Comparison of ENCODE assay signal across 21 mouse cellular contexts in the genomic region with DNA sequence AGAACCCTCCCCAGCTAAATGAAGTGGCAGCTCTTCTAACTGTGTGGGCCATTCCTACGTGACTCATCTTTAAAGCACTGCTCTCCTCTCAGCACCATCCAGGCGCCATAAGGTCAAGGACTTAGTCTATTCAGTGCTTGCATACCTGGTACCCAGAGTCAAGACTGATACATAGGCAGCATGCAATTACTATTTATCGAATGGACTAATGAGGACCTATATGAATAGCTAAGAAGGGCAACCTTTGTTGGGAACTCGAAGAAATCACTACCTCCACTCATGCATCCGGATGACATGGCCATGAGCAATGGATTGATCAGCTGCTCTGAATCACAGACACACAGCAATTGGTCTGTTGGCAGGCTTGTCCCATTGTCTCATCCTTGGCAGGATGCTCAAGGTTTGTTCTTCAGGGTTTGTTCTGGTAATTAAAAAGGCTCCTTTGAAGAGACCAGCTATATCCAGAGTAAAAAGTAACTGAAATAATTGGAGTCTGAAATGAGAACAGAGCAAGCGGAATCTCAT. TPM values are rescaled to one million over a fixed set of nuclear protein-coding genes. Genes with fewer than 3 reads are reported as not detected.
"Had no signal": no experiment of that assay in that cellular context is flagged by ENCODE, and none has a peak within 500 bp of the region (broad histone marks: within the 10 kb centered on the region; RNA-seq: fewer than 3 reads in every experiment).

No protein-coding gene starts in this region.

- H3K36me3 ChIP-seq: limb, embryonic 13.5 days; midbrain, embryonic 10.5 days; midbrain, embryonic 15.5 days; neural tube, embryonic 12.5 days had no signal

- DNase-seq: kidney, postnatal 36 days; left cerebral cortex, postnatal 4 days; lung, adult 18-20 months; lung, postnatal 36 days; thymus, adult 2 months; thymus, postnatal 25 days had no signal

- H3K27ac ChIP-seq: kidney, postnatal 0 days; limb, embryonic 13.5 days; liver, embryonic 14.5 days; midbrain, embryonic 10.5 days; midbrain, embryonic 15.5 days; neural tube, embryonic 12.5 days; stomach, postnatal 0 days had no signal

- H3K27me3 ChIP-seq: midbrain, embryonic 15.5 days had no signal

- H3K4me2 ChIP-seq: limb, embryonic 13.5 days; midbrain, embryonic 15.5 days; neural tube, embryonic 12.5 days had no signal

- H3K4me1 ChIP-seq: midbrain, embryonic 15.5 days had no signal

- H3K9ac ChIP-seq: limb, embryonic 13.5 days; liver, embryonic 14.5 days; midbrain, embryonic 15.5 days; neural tube, embryonic 12.5 days had no signal

- ATAC-seq: midbrain, embryonic 15.5 days had no signal

- H3K9me3 ChIP-seq: limb, embryonic 13.5 days; midbrain, embryonic 10.5 days; midbrain, embryonic 15.5 days; neural tube, embryonic 12.5 days had no signal

- H3K4me3 ChIP-seq: limb, embryonic 13.5 days; midbrain, embryonic 10.5 days; midbrain, embryonic 15.5 days; neural tube, embryonic 12.5 days had no signal

RNA-seq across cellular contexts. Expression of a gene that starts 3.5 kb away (rescaled TPM):
- total RNA-seq: layer of hippocampus, adult 18-20 months; layer of hippocampus, postnatal 10 days; left cerebral cortex, postnatal 4 days; liver, adult 2 months; megakaryocyte, adult 5-6 weeks; monocyte, adult 5-6 weeks; neutrophil, adult 5-6 weeks had no signal
- polyA plus RNA-seq: kidney, postnatal 0 days; limb, embryonic 13.5 days; liver, adult 2 months; liver, embryonic 14.5 days; lung, embryonic 16.5 days; midbrain, embryonic 10.5 days; midbrain, embryonic 15.5 days; neural tube, embryonic 12.5 days; thymus, adult 2 months; urinary bladder, adult 2 months had no signal

RNA-seq across cellular contexts. Expression of a gene that starts 3.9 kb away (rescaled TPM):
- total RNA-seq: layer of hippocampus, adult 18-20 months; layer of hippocampus, postnatal 10 days; left cerebral cortex, postnatal 4 days; liver, adult 2 months; megakaryocyte, adult 5-6 weeks; monocyte, adult 5-6 weeks; neutrophil, adult 5-6 weeks had no signal
- polyA plus RNA-seq: kidney, postnatal 0 days; liver, adult 2 months; liver, embryonic 14.5 days; midbrain, embryonic 10.5 days; neural tube, embryonic 12.5 days; urinary bladder, adult 2 months had no signal

RNA-seq across cellular contexts. Expression of a gene that starts 11.1 kb away (rescaled TPM):
- total RNA-seq: layer of hippocampus, adult 18-20 months; layer of hippocampus, postnatal 10 days; left cerebral cortex, postnatal 4 days; liver, adult 2 months; megakaryocyte, adult 5-6 weeks; monocyte, adult 5-6 weeks; neutrophil, adult 5-6 weeks had no signal
- polyA plus RNA-seq: kidney, postnatal 0 days; limb, embryonic 13.5 days; liver, adult 2 months; liver, embryonic 14.5 days; lung, embryonic 16.5 days; midbrain, embryonic 10.5 days; midbrain, embryonic 15.5 days; neural tube, embryonic 12.5 days; stomach, postnatal 0 days; thymus, adult 2 months; urinary bladder, adult 2 months had no signal

RNA-seq across cellular contexts. Expression of a gene that starts 26.1 kb away (rescaled TPM):
- total RNA-seq: layer of hippocampus, adult 18-20 months; layer of hippocampus, postnatal 10 days; liver, adult 2 months; megakaryocyte, adult 5-6 weeks; monocyte, adult 5-6 weeks; neutrophil, adult 5-6 weeks had no signal
- polyA plus RNA-seq: kidney, postnatal 0 days; limb, embryonic 13.5 days; liver, adult 2 months; liver, embryonic 14.5 days; lung, embryonic 16.5 days; midbrain, embryonic 10.5 days; midbrain, embryonic 15.5 days; neural tube, embryonic 12.5 days had no signal

RNA-seq across cellular contexts. Expression of a gene that starts 39.7 kb away (rescaled TPM):
- total RNA-seq: layer of hippocampus, adult 18-20 months; layer of hippocampus, postnatal 10 days; left cerebral cortex, postnatal 4 days; liver, adult 2 months; megakaryocyte, adult 5-6 weeks; monocyte, adult 5-6 weeks; neutrophil, adult 5-6 weeks had no signal
- polyA plus RNA-seq: kidney, postnatal 0 days; liver, adult 2 months; liver, embryonic 14.5 days; lung, embryonic 16.5 days; midbrain, embryonic 10.5 days; midbrain, embryonic 15.5 days; neural tube, embryonic 12.5 days; stomach, postnatal 0 days; urinary bladder, adult 2 months had no signal
